Mouse (Mus musculus) midbrain, embryonic 11.5 days (tissue): Measurements from ENCODE around the gene Trpv2. TPM values are rescaled to one million over a fixed set of nuclear protein-coding genes. Genes with fewer than 3 reads are reported as not detected.
A peak's percentile ranks its signal among the peaks of the same experiment; 100 is the strongest.

ENCODE experiments used
- ATAC-seq: fragments of 200-750 bp; cut with Nextera tagmentation; 2 replicates; pipeline ENCODE4 v1.8.0; 2017; ENCODE audit warnings: moderate TSS enrichment, moderate library complexity; ENCODE audit not compliant: low FRiP score
- DNase-seq: peaks from one replicate; pipeline ENCODE4 v3.0.0; 2015; ENCODE audit warnings: low spot score; ENCODE audit errors: missing footprints
- H3K27ac ChIP-seq: fragments of 300-500 bp; sonication (generic); 2 replicates; pipeline ENCODE4 v1.5.1; 2014; ENCODE audit warnings: low read depth, low read length
- H3K27me3 ChIP-seq: fragments of 300-500 bp; sonication (generic); 2 replicates; pipeline ENCODE4 v1.6.1; 2014; ENCODE audit warnings: mild to moderate bottlenecking, low read length, moderate library complexity, mixed read lengths; ENCODE audit not compliant: control insufficient read depth, insufficient read depth
- H3K36me3 ChIP-seq: fragments of 300-500 bp; sonication (generic); 2 replicates; pipeline ENCODE4 v1.6.1; 2014; ENCODE audit warnings: mild to moderate bottlenecking, low read length, moderate library complexity, mixed read lengths; ENCODE audit not compliant: control insufficient read depth, insufficient read depth
- H3K4me1 ChIP-seq: fragments of 300-500 bp; sonication (generic); 2 replicates; pipeline ENCODE4 v1.6.1; 2014; ENCODE audit warnings: low read length; ENCODE audit not compliant: control insufficient read depth, insufficient read depth
- H3K4me2 ChIP-seq: fragments of 300-500 bp; sonication (generic); 2 replicates; pipeline ENCODE4 v1.6.1; 2014; ENCODE audit warnings: mild to moderate bottlenecking, moderate library complexity
- H3K4me3 ChIP-seq: fragments of 300-500 bp; sonication (generic); 2 replicates; pipeline ENCODE4 v1.5.1; 2014; ENCODE audit warnings: low read depth, low read length
- H3K9ac ChIP-seq: fragments of 300-500 bp; sonication (generic); 2 replicates; pipeline ENCODE4 v1.6.1; 2014; ENCODE audit warnings: low read length
- H3K9me3 ChIP-seq: fragments of 300-500 bp; sonication (generic); 2 replicates; pipeline ENCODE4 v1.6.1; 2016; ENCODE audit warnings: low read length; ENCODE audit not compliant: control insufficient read depth
- WGBS: fragments of 180-500 bp; shearing (Covaris S2); extraction: QIAGEN DNeasy Blood & Tissue Kit; methylation state at CpG from one replicate; pipeline ENCODE4 v1.1.7; 2014; 5-methylcytosine and 5-hydroxymethylcytosine counted together
- polyA plus RNA-seq: library from polyadenylated mRNA; unstranded; fragments of >200 nt; fragmentation: Nextera tagmentation; extraction: Ambion mirVana; gene quantifications from 2 replicates; pipeline ENCODE4 v1.2.1, GENCODE M21; 2014

Gene Trpv2
- polyA plus RNA-seq, 1 experiment from 2014 or later, result 5.4 TPM

- Histone ChIP-seq H3K4me3 (no peak overlapping the region), H3K36me3 (no peaks in the 10 kb centered on the region), H3K9ac (no peak overlapping the region), H3K27ac (0 out of 2 replicates have a peak overlapping the region, but pooled peaks have one; percentile 8), H3K4me1 (peaks cover 19% of the 10 kb centered on the region), H3K27me3 (no peaks in the 10 kb centered on the region), H3K4me2 (no peak overlapping the region), H3K9me3 (no peaks in the 10 kb centered on the region)
- DNase-seq (peak; percentile 57), ATAC-seq (no peak)
- WGBS, result 68% methylated on average over 11 of the region's 11 CpGs
Measured at GRCm38 (mm10) chr11:62642023-62642844, 67.9 kb downstream of the Trpv2 start.

GRCm38 (mm10) chr11:62643011-62643631, 68.8 kb downstream of the Trpv2 start:
- 80% methylated on average over 8 of the region's 8 CpGs for WGBS
- H3K9me3 ChIP-seq, result no peaks in the 10 kb centered on the region
- H3K27ac ChIP-seq, result no peak overlapping the region
- ATAC-seq (no peak), DNase-seq (peak; percentile 72)
- H3K4me2 ChIP-seq, result no peak overlapping the region
- peaks cover 25% of the 10 kb centered on the region for H3K4me1 ChIP-seq
- H3K9ac ChIP-seq, result no peak overlapping the region
- no peaks in the 10 kb centered on the region for H3K36me3 ChIP-seq
- no peaks in the 10 kb centered on the region for H3K27me3 ChIP-seq
- no peak overlapping the region for H3K4me3 ChIP-seq

DNA sequence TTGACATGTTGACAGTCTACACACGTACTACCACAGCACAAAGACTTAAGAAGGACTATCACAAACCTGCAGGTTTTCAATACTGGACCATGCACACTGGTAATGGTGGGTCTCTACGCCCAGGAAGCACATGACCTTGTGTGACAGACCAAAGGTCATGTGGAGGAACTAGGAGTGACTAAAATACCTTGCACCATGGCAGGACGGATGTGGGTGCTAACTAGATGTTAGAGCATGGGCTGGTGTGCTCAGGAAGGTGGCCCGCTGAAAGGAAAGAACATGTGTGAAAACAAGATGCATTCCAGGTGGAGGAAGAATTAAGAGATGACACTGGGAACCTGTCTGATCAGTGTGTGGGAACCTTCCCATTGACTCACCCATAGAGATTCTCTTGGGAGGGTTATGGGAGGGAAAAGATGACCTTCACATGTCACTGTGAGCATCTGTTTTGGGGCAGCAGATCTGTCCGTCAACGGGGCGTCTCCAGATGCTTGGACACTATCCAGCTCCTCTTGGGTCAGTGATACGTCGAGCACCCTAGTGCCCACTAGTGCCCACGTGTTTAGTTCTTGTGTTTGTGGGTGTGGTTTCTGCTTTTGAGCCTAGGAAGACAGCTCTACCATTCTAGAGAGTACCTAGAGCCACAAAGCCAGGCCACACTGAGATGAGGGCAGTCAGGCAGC, 69.5 kb downstream of the Trpv2 start:
- H3K36me3 ChIP-seq, result no peaks in the 10 kb centered on the region
- ATAC-seq (no peak), DNase-seq (peak; percentile 45)
- peaks cover 25% of the 10 kb centered on the region for H3K4me1 ChIP-seq
- WGBS, result 86% methylated on average over 10 of the region's 10 CpGs
- H3K4me3 ChIP-seq, result no peak overlapping the region
- H3K4me2 ChIP-seq, result no peak overlapping the region
- no peaks in the 10 kb centered on the region for H3K9me3 ChIP-seq
- no peaks in the 10 kb centered on the region for H3K27me3 ChIP-seq
- H3K27ac ChIP-seq, result no peak overlapping the region
- H3K9ac ChIP-seq, result no peak overlapping the region

GRCm38 (mm10) chr11:62644602-62645336, 70.5 kb downstream of the Trpv2 start:
- Histone ChIP-seq H3K9me3 (no peaks in the 10 kb centered on the region), H3K4me3 (no peak overlapping the region), H3K4me2 (no peak overlapping the region), H3K4me1 (peaks cover 31% of the 10 kb centered on the region), H3K36me3 (no peaks in the 10 kb centered on the region), H3K27ac (no peak overlapping the region), H3K9ac (no peak overlapping the region), H3K27me3 (no peaks in the 10 kb centered on the region)
- no peak for ATAC-seq
- WGBS, result 76% methylated on average over 5 of the region's 5 CpGs
- DNase-seq, result peak; percentile 79

DNA sequence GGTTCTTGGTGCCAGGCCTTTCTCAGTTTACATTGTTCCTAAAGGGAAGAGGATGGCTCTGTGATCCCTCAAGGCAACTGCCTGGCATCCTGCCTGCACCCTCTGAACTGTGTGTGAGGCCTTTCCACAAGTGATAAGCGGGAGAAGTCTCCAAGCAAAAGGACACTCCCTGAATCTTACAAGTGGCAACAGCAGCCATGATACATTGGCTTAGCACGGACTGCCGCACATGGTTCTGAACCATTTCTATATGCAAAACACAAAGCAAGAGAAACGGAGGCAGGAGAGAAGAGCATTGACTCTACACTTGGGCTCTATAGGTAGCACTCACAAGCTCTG, 71.0 kb downstream of the Trpv2 start:
- Histone ChIP-seq H3K27ac (no peak overlapping the region), H3K4me2 (no peak overlapping the region), H3K4me1 (peaks cover 31% of the 10 kb centered on the region), H3K36me3 (no peaks in the 10 kb centered on the region), H3K9me3 (no peaks in the 10 kb centered on the region), H3K9ac (no peak overlapping the region), H3K27me3 (no peaks in the 10 kb centered on the region), H3K4me3 (no peak overlapping the region)
- DNase-seq, result peak; percentile 66
- no peak for ATAC-seq
- 71% methylated on average over 4 of the region's 4 CpGs for WGBS

DNA sequence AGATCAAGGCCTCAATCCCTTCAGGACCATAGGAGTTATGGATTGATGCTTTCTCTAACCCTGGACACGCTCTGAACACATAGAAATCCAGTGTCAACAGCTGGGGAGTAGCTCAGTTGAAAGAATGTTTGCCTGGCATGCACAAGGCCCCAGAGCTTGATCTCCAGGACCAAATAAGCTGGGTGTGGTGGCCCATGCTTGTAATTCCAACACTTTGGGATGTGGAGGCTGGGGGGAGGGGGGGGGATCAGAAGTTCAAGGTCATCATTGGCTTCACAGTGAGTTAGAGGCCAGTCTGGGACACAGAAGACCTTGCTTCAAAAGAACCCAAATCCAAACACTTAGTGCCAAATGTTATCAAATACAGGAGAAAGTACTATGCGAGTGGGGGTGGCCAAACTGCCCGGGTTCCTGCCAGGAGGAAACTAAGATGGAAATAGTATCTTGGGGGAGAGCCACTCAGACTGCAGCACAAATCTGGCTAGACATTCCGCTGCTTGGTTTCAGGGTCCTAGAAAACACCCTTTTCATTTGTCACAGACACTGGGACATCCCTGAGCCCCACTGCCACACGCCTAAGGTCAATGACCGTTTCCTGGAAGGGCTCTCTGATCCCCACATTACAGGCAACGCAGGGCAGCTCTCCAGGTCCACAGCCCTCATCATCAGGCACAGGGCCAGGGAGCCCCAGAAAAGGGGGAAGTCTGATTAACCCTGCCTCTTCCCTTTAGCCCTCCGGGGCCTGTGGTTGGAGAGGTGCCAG, 71.6 kb downstream of the Trpv2 start:
- ATAC-seq (no peak), DNase-seq (peak; percentile 78)
- Histone ChIP-seq H3K9ac (no peak overlapping the region), H3K27ac (no peak overlapping the region), H3K4me2 (peak overlapping the region; percentile 10; the same call in 1 of the 2 replicates), H3K36me3 (no peaks in the 10 kb centered on the region), H3K27me3 (no peaks in the 10 kb centered on the region), H3K9me3 (no peaks in the 10 kb centered on the region), H3K4me1 (peaks cover 31% of the 10 kb centered on the region), H3K4me3 (no peak overlapping the region)
- WGBS, result 47% methylated on average over 8 of the region's 8 CpGs

DNA sequence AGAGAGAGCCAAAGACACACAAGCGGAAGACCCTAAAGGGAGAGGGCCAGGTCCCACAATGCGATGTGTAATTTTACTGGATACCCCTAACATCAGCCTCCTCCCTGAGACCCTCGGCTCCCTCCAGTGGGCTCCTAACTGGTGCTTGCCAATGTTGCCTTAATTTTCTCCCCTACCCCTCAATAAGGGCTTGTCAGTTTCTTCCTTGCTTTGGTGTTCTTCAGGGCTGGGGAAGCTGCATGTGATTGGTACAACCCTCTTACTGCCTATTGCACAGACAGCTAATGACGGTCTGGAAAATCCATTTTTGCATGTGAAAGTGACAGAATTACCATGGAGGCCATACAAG, 72.2 kb downstream of the Trpv2 start:
- no peak overlapping the region for H3K27ac ChIP-seq
- no peaks in the 10 kb centered on the region for H3K9me3 ChIP-seq
- H3K27me3 ChIP-seq, result no peaks in the 10 kb centered on the region
- peaks cover 31% of the 10 kb centered on the region for H3K4me1 ChIP-seq
- no peak overlapping the region for H3K4me3 ChIP-seq
- H3K9ac ChIP-seq, result no peak overlapping the region
- peak; percentile 82 for DNase-seq
- peak overlapping the region; percentile 10; the same call in 1 of the 2 replicates for H3K4me2 ChIP-seq
- WGBS, result 69% methylated on average over 4 of the region's 4 CpGs
- H3K36me3 ChIP-seq, result no peaks in the 10 kb centered on the region
- ATAC-seq, result no peak

DNA sequence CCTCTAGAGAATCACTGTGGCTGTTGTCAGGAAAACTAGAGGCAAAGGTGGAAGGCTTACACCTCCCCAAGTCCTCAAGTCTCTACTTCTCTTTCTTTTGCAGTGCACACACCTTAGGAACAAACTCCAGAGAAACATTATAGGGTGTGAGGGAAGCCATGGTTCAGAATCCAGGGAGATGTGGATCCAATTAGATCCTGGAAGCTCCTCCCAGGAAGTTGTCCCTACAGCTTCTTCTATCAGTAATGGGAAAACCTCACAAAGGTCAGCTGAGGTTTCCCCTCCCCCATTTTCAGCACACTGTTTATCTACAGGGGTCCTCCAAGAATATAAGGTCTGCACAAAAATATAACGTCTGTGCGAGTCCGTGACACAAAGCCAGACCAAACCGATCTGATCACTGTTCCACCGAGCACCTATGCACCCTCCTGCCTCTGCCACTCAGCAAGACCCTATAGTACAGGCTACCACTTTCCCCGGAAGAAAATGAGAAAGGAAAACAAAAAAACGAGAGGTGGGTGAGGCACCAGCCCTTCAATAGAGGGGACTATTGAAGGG, 72.8 kb downstream of the Trpv2 start:
- Histone ChIP-seq H3K27ac (no peak overlapping the region), H3K9me3 (no peaks in the 10 kb centered on the region), H3K4me3 (peak overlapping the region; percentile 71), H3K4me1 (peaks cover 31% of the 10 kb centered on the region), H3K27me3 (no peaks in the 10 kb centered on the region), H3K9ac (no peak overlapping the region; the same call in 1 of the 2 replicates), H3K36me3 (no peaks in the 10 kb centered on the region), H3K4me2 (peak overlapping the region; percentile 99)
- 63% methylated on average over 7 of the region's 7 CpGs for WGBS
- DNase-seq, result peak; percentile 82
- ATAC-seq, result no peak
